Mouse (Mus musculus) spleen, adult 18-20 months (tissue): Measurements from ENCODE around the gene Enox1.

Experiments used
- DNase-seq, 2 experiments: peaks; one replicate each; pipeline ENCODE4 v3.0.0; 2022; ENCODE audit warnings: mixed read lengths in 2 of 2

Gene Enox1

DNA sequence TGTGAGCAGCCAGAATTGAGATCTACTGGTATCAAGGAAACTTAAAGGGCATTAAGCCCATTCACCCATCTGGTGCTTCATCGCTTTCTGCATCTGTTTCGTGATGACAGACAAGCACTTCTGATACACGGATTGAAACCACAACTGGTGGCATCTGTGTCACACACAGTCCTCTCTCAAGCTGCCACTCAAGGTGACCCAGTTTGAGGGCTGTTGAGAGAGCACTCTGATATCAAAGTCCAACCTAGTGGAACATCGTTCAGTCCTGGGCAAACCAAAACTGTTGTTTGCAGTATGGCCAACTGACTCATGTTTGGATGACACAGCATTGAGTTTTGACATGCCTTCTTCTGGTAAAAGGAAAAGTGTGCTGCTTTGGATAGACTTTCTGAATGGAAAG, 308.2 kb downstream of the Enox1 start:
- DNase-seq = no peak

DNA sequence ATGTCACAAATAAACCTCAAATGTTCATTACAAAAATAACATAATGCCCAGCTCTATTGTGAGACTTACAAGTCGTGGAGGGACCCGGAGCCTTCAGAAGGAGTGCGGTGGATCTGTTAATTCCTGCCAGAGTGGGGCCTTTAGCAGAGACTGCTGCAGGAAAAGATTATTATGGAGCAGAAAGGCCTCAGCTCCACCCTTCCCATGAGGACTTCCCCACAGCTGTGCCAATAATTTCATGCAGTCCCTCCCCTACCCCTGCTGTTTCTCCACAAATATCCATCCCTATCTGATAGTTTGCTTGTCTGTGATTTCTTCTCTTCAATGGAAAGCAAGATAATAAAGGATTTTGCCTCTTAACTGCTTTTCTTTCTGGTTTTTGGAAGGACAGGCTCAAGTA, 314.0 kb downstream of the Enox1 start:
- no peak for DNase-seq

DNA sequence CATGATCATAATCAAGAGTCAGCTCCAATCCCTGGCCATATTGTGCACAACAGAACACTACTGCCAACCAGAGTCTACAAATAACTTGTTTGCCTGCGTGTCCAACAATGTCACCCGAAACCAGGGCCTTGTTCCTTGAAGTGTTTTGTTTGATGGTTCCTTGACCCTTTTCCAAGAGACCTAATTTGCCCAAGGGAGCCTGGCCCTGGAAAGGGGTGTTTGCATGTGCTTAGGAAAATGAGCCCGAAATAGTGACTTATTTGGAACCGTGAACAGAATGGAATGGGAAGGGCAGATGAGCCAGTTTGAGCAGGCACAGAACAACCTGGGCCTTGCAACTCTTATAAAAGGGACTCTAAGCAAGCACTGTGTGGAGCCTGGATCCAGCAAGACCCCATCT, 316.9 kb downstream of the Enox1 start:
- DNase-seq = no peak

DNA sequence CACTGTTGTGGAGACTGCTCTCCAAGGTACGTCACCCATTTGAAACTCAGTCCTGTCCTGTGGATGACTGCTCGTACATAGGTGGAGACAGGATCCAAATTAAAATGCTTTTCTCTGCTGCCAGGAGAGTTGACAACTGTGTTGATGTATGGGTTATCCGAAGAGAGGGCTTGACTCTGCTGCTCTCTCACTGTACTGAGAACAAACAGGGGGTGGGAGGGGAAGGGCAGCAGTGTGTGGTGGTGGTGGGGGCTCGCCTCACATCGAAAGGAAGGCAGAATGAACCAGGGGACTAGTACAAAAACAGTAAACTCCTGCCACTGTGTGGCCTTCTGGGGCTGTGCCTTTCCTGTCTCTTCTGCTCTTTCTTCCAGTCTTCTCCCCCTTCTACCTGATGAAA, 317.5 kb downstream of the Enox1 start:
- DNase-seq = no peak

DNA sequence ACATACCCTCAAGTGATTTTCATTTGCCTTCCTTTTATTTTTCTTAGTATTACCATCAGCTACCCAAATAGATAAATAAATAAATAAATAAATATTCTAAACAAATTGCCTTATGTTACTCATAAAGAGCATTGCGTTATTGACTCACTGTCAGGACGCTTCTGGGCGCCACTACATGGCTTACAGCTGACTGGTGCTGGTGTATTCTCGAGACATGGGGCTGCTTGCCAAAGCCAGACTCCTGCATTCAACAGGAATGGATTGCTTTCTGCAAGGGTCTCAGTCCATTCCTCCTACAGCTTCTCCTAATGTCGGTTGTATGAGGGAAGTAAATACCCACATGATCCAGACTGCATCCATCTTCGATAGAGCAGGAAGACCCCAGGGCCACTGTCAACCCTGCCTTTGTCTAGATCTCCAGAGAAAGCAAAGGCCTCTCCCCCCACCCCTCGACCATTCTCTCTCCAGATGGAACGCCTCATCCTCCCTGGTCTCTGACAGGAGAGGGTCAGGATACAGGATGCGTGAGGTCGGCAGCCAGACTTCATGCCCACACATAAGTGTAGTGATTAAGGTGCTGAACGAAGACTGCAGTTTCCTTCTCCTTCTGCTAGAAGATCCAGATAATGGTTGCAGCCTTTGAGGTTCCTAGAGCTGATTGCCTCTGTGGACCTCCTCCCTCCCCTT, 318.7 kb downstream of the Enox1 start:
- DNase-seq = no peak

DNA sequence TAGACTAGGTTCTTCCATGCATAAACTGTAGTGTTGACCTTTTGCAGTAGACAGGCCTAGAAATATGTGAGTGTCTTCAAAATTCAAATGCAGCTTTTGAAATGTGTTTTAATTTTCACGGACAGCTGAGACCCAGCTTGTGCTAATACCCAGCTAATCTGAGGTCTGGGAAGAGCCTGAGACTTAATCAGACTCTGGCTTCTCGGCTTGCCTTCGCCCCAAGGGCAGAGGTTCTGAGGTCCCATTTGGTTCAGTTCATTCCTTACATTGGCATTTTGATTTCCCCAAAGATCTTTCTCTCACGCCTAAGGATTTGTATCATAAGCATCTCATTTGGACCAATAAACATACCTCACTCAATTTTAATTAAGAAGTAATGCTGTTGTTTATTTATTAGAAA, 321.1 kb downstream of the Enox1 start:
- no peak for DNase-seq

DNA sequence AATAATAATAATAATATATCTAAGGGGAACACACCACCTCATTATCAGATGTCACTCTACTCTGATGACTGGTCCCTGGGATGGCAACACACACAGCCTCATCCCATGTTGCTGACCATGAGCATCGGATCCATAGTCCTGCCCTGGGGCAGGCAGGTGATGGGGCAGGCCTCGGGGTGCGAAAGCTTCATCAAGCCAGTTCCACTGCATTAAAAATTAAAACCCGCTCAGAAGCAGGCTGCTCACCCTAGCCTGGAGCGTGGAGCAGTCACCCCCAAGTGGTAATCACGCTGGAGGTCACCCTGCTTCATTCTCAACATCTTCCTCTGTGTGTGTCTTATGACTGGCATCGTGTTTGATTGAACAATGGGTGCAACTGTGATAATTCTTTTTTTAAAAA, 321.6 kb downstream of the Enox1 start:
- no peak for DNase-seq

DNA sequence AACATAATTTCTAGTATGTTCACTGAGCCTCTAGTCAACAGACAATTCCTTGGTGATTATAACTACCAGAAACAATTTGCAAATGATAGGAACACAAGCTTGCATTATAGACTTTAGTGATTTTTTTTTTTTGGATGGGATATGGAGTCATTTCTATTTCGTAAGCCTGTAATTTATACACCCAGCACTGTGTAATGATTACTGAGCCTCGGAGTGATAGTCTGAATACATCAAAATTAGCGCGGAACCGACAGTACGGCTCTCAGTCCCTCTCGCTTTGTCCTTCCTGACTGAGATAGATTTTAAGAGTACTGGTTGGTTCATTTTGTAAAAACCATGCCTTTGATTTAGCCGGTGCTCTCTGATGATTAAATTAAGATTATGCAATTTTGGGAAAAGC, 322.1 kb downstream of the Enox1 start:
- DNase-seq = no peak

DNA sequence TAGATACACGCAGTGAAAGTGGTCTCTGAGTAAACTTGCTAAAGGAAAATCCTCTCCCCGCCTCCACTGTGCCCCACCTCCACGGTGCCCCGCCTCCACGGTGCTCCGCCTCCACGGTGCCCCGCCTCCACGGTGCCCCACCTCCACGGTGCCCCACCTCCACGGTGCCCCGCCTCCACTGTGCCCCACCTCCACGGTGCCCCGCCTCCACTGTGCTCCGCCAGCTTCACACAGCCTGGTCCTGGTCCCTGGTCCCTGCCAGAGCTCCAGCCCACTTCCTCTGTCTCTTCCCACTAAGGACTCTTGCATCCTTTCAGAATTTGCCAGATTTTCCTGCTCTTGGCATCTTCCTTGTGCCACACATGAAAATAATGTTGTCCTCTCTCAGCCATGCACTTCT, 326.5 kb downstream of the Enox1 start:
- DNase-seq = no peak

DNA sequence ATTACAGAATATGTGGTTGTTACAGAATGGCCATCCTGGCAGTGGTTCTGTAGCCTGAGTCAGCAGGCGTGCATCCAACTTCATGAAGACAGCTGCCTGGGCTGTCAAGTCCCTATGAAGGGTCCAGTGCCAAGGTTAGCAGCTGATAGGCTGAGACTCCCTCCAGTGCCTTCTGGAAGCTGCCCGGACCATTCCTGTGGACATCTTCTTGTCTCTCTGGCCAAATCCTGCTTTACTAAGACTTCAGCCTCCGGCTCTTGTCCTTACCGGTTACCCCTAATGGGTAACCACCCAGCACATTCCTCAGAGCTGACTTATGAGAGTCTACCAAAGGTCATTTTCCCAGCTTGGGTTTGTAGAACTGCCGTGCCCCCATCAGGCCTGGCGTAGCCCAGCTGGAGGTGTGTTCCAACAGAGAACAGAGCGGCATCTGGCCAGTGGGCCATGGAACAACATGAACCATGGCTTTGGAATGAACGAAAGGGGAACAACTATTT, 328.4 kb downstream of the Enox1 start:
- no peak for DNase-seq

DNA sequence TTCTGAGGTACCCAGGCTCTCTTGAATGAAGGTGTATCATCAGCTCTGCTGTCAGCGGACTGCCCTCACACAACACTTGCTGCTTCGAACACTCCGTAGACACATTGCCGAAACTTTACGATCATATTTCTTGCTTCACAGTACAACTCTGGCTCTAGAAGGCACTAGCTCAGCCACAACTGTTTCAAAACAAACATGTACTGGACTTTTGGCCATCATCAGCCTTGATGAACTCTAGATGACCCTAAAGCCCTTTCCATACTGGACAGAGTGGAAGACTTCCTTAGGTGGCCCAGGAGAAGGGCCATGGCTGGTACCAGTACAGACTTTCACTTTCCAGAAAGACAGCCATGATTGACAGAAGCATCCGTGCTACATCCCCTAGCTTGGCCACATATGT, 334.1 kb downstream of the Enox1 start:
- DNase-seq = no peak

DNA sequence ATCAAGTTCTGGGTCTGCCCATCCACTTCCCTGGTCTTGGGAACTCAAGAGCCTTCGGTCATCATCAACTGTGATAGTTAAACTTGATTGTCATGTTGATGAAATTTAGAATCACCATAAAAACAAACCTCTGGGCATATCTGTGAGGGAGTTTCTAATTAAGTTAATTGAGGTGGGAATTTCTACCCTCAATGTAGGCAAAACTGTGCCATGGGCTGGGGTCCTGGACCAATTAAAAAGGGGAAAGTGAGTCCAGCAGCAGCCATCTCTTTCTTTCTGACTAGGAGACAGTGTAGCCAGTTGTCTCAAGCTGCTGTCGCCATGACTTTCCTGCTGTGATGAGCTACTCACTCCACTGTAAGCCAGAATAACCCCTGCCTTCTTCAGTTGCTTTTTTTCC, 335.2 kb downstream of the Enox1 start:
- DNase-seq = no peak

DNA sequence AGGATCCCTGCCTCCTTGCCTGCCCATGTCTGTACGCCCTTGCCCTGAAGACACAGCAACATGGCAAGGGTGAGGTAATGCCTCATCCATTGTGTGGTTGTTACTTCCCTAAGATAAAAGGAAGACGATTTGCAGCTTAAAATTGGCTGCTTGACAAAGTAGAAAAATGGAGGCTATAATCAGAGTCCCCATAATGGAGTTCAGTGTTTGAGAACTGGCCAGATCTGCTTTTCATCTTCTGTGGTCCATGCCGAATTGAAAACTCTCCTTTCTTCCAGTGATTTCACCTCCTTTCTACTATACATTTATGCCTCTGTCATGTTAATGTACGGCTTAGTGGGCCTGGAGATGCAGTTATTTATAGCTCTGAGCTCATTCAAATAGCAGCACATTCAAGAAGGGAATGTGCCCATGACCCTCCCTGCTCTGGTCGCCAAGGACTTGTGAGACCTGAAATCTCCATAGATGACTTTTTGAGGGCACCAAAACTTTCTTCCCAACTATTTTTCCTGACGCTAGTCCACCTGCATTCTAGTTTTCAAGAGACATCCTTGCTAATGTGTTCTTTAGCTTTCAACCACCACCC, 343.5 kb downstream of the Enox1 start:
- no peak for DNase-seq

DNA sequence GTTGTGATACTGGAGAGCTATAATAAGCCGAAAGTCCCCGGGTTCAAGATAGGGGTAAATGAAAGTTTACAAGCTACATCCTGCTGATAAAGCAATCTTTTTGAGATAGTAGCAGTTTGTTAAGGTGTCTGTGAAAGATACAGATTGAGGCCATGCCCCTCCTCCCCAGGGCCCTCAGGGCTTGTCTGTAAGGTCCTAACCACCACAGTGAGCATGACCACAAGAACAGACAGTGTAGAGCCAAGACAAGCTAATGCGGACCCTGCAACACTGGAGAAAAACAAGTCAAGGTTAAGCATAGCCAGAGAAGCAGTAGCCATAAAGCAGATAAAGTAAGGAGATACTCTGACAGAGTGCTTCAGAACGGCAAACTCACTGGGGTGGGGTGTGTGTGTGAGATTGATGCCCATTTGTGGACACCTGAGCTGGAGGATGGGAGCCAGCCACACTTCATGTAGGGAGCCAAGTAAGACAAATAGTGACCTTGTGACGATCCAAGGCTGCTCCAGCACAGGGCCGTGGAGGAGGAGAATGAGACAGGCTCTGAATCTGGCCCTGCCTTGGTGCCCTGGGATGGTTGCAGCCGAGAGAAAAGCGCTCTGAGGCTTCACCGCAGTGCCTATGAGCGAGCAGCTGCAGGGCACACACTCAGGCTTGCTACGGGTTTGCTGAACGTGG, 348.0 kb downstream of the Enox1 start:
- no peak for DNase-seq

DNA sequence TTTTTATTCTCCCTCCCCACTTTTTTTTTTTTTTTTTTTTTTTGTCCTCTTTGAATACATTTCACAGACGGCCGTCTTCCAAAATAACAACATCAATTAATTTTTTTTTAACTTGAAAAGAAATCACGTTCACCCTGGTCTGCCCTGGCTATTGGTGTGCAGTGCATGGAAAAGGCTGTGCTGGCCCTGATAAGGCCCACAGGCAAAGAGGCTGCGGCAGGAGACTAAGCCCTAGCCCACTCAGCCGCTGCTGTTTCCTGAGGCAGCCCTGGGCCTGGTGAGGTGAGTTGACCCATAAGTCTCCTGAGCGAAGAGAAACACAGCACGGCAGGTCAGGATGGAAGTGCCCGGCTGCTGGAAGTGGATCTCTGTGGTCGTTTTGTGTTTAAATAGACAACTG, 349.8 kb downstream of the Enox1 start:
- no peak for DNase-seq

DNA sequence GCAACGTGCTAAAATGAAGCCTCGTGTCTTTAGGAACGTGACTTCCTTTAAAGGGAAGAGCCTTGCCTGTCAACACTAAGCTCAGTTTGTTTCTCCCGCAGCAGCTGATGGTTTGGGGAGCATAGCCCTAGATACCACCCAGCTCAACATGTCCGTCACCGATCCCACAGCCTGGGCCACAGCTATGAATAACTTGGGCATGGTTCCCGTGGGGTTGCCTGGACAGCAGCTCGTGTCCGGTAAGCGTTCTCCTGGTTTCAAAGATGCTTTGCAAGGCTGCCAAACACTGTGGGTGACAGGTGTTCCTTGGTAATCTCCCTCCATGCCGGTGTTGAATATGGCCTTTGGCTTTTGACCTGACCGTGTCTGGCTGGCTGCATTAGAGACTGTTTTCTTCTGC, 351.5 kb downstream of the Enox1 start:
- DNase-seq = no peak

DNA sequence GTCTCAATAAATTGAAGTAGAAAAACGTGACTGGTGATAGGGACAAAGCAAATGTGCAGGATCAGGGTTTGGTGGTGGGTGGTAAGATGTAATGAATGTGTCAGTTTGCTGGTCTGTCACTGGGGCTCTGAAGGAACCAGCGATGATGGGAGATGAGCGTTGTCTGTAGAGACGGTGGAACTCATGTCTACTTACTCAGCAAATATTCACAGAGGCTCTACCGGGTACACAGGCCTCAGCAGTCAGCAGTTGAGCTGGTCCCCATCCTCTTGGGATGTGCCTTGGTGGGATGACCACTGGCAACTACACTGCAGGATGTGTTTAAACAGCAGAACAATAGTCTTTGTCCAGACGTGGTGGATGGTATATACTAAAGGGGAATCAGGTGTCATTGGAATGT, 352.5 kb downstream of the Enox1 start:
- no peak for DNase-seq

DNA sequence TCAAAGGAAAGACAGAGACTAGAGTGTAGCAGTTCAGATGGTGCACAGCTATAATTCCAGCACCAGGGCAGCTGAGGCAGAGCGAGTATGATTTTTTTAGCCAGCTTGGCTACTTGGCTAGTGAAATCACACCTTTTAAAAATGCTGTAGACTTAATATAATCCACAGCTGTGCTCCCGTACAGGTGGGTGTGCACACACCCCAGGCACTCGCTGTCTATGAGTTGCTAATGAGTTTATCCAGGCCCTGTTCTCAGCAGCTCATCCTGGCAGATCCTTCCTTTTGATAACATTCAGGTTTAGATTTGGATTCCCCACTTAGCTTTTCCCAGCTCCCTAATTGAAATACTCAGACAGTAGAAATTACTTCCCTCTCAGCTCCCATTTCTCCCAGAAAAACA, 353.4 kb downstream of the Enox1 start:
- no peak for DNase-seq

DNA sequence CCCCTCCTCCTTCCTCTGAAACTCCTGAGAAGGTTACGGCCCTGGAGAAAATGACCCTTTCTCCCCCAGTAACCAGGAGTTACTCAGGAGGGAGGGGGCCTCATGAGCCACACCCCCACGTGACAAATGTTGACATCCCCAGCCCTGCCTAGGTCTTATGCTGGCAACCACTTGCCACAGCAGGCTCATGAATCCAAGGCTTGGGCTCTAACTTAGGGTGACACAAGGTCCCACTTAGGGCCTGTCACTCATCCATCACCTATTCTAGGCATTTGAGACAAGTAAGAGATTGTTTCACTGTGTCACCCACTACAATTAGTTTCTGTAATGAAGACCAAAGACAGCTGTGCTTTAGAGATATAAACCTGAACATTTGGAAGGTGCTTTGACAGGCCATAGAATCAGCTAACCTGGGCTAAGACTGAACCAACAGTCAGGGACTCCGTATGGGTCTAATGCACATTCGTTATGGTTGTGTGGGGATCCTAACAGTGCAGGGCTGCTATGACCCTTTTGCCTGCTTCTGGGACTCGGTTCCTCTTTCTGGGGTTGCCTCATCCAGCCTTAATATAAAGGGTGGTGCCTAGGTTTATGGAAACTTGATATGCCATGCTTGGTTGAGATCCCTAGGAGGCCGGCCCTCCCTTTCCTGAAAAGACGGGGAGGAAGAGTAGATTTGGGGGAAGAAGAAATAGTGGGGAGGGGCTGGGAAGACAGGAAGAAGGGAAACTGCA, 354.7 kb downstream of the Enox1 start:
- no peak for DNase-seq

DNA sequence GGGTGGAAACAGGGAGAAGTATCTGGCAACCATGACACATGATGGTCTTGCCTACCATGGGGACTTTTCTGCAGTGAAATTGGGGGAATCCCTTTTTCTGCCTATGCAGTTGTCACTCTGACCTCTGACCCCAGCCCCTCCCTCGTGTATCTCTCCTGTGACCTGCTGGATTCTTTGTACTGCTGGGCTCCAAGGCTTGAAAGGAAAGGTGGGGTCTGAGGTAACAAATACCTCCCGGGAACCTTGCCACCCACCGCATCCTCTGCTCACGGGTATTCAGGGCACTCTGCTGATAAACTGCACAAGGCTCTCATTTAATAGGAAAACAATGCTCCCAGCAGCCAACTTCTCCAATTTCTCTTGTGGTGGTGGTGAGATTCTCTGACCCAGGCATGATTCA, 361.5 kb downstream of the Enox1 start:
- DNase-seq = no peak

DNA sequence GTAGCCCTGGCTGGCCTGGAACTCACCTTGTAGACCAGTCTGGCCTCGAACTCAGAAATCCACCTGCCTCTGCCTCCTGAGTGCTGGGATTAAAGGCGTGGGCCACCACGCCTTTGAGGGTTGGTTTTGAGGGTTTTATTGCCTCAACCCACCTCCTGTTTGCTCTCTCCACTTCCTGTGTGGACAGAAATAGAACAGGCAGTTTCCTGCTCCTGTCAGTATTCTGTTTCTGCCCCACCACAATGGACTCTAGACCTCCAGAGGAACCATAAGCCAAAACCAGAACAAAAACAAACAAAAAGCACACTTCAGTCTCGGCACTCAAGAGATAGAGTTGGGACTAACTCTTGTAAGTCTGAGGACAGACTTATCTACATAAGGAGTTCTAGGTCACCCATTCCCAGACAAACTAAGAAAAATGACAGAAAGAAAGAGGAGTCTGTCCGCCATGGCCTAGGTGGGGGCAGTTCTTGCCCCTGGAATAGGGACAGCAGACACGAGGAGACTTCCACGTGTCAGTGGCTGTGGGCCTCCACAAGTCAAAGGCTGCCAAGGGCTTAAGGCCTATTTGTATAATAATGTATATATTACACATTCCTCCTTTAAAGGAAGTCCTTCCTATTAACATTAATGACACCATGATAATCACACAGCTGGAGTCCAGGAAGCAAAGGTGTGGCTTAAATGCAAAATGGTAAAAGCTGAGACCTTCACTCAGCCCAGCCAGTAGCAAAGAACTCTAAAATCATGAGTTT, 362.6 kb downstream of the Enox1 start:
- no peak for DNase-seq

DNA sequence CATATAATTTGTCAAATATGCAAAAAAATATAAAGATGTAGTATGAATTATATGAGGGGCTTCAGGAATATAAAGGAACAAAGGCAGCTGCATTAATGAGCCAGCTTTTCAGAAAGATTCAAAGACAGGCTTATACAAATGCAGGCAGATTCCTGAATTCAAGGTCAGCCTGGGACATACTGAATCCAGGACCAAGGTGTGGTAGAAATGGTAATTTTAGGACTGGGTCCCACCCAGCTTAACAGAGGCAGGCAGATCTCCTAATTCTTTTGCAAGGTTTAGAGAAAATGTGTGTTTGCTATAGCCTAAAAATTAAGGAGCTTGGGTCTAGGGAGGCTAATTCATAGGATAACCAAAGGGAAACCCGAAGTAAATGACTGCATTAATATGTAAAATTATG, 363.1 kb downstream of the Enox1 start:
- no peak for DNase-seq

DNA sequence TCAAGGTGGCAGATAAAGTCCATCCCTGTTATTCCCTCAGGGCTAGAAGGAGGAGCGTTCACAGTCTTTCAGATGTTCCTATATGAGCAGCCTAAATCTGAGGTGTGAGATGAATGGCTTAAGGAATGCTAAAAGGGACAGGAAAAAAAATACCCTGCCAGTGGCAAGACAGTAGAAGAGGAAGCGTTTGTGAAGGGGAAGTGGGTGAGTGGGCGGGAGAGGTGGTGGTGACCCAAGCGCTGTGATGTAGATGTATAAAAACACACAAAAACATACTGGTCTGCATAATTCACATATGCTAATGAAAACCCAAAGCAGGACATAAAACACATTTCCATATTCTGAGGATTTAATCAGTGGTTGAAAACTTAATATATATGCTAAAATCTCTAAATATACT, 367.7 kb downstream of the Enox1 start:
- DNase-seq = no peak
